Mouse (Mus musculus) megakaryocyte, embryonic 14.5 days (primary cell): ENCODE measurements around the gene Tmem150a. TPM values are rescaled to one million over a fixed set of nuclear protein-coding genes. Genes with fewer than 3 reads are reported as not detected.

Experiments used
- H3K27me3 ChIP-seq: replicated peaks from 2 replicates; pipeline ENCODE3; 2012; ENCODE audit warnings: inconsistent platforms
- H3K36me3 ChIP-seq: replicated peaks from 2 replicates; pipeline ENCODE3; 2012; ENCODE audit warnings: low read length, inconsistent platforms, mixed read lengths
- H3K4me1 ChIP-seq: 2 replicates; pipeline ENCODE4 v1.6.1; 2012; ENCODE audit warnings: inconsistent platforms
- H3K4me3 ChIP-seq: replicated peaks from 2 replicates; pipeline ENCODE3; 2012; ENCODE audit warnings: moderate library complexity, mild to moderate bottlenecking, inconsistent platforms
- H3K9me3 ChIP-seq: 2 replicates; pipeline ENCODE4 v1.6.1; 2012; ENCODE audit warnings: inconsistent platforms
- FLI1 ChIP-seq: IDR thresholded peaks from 2 replicates; pipeline ENCODE4 v1.6.1; 2012; ENCODE audit warnings: low read length, inconsistent platforms, mixed read lengths
- GATA1 ChIP-seq: IDR thresholded peaks from 3 replicates; pipeline ENCODE4 v1.6.1; 2012; ENCODE audit warnings: mixed read lengths, low read length, inconsistent platforms, borderline replicate concordance
- polyA plus RNA-seq: library from polyadenylated mRNA; stranded (reverse); fragments of >175 nt; gene quantifications from 2 replicates; pipeline ENCODE4 v1.2.3, GENCODE M21; 2012; ENCODE audit warnings: low replicate concordance; ENCODE audit not compliant: insufficient read depth

The Tmem150a gene
- polyA plus RNA-seq, 1 experiment = 48.1 TPM

GRCm38 (mm10) chr6:72326274-72326673 is 29.0 kb upstream of the Tmem150a start:
- H3K27me3 ChIP-seq = no peaks in the 10 kb centered on the region
- H3K4me1 ChIP-seq = peaks cover 83% of the 10 kb centered on the region
- H3K4me3 ChIP-seq = no peak overlapping the region
- TF ChIP-seq GATA1 (no peak), FLI1 (no peak)
- peaks cover 97% of the 10 kb centered on the region for H3K36me3 ChIP-seq
- H3K9me3 ChIP-seq = no peaks in the 10 kb centered on the region

DNA sequence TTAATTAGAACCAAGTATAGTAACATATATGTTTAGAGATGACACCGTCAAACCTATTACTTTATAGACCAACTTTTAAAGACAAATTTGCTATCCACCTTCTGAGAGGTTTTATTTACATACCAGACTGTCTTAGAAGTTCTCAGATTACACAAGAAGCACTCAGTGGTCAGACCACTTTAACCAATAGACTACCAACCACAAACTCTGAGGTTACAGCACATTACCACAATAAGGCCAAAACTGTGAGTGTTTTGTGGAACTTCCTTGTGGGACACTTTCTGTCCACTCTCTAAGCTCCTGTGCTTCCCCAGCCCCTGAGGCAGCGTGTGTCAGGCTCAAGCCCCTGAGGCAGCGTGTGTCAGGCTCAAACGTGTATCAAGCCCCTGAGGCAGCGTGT is 26.2 kb upstream of the Tmem150a start:
- H3K27me3 ChIP-seq = no peaks in the 10 kb centered on the region
- no peak overlapping the region for H3K4me3 ChIP-seq
- TF ChIP-seq FLI1 = no peak
- TF ChIP-seq GATA1 = no peak
- peaks cover 85% of the 10 kb centered on the region for H3K4me1 ChIP-seq
- peaks cover 97% of the 10 kb centered on the region for H3K36me3 ChIP-seq
- no peaks in the 10 kb centered on the region for H3K9me3 ChIP-seq

DNA sequence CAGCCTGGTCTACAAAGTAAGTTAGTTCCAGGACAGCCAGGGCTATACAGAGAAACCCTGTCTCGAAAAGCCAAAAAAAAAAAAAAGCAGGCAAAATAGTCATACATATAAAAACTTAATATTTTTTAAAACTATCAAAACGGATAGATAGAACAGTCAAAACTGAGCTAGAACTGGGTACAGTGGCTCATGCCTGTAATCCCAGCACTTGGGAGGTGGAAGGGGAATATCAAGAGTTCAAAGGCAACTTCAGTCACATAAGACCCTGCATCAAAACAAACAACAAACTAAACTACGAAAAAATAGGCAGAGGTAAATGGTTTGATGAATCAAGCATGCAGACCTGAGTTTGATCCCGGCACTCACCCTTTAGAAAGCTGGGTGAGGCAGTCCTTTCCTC is 25.1 kb upstream of the Tmem150a start:
- no peak for TF ChIP-seq GATA1
- no peak for TF ChIP-seq FLI1
- Histone ChIP-seq H3K4me1 (peaks cover 88% of the 10 kb centered on the region), H3K36me3 (peaks cover 97% of the 10 kb centered on the region), H3K9me3 (no peaks in the 10 kb centered on the region), H3K27me3 (no peaks in the 10 kb centered on the region), H3K4me3 (no peak overlapping the region)

- TF ChIP-seq GATA1 (no peak), FLI1 (no peak)
- no peaks in the 10 kb centered on the region for H3K27me3 ChIP-seq
- peak overlapping the region; percentile 73 for H3K4me3 ChIP-seq
- peaks cover 94% of the 10 kb centered on the region for H3K4me1 ChIP-seq
- H3K36me3 ChIP-seq = peaks cover 98% of the 10 kb centered on the region
- H3K9me3 ChIP-seq = no peaks in the 10 kb centered on the region
Measured at GRCm38 (mm10) chr6:72333111-72333510, 22.1 kb upstream of the Tmem150a start.

- Histone ChIP-seq H3K9me3 (no peaks in the 10 kb centered on the region), H3K4me1 (peaks cover 74% of the 10 kb centered on the region), H3K4me3 (peak overlapping the region; percentile 38), H3K36me3 (peaks cover 71% of the 10 kb centered on the region), H3K27me3 (no peaks in the 10 kb centered on the region)
- TF ChIP-seq FLI1 (no peak), GATA1 (no peak)
Measured at GRCm38 (mm10) chr6:72340481-72340880, 14.8 kb upstream of the Tmem150a start.

- H3K9me3 ChIP-seq = no peaks in the 10 kb centered on the region
- H3K4me3 ChIP-seq = peak overlapping the region; percentile 97
- H3K4me1 ChIP-seq = peaks cover 72% of the 10 kb centered on the region
- peaks cover 46% of the 10 kb centered on the region for H3K36me3 ChIP-seq
- no peak for TF ChIP-seq GATA1
- TF ChIP-seq FLI1 = no peak
- H3K27me3 ChIP-seq = no peaks in the 10 kb centered on the region
Measured at GRCm38 (mm10) chr6:72344396-72345073, 10.7 kb upstream of the Tmem150a start.

DNA sequence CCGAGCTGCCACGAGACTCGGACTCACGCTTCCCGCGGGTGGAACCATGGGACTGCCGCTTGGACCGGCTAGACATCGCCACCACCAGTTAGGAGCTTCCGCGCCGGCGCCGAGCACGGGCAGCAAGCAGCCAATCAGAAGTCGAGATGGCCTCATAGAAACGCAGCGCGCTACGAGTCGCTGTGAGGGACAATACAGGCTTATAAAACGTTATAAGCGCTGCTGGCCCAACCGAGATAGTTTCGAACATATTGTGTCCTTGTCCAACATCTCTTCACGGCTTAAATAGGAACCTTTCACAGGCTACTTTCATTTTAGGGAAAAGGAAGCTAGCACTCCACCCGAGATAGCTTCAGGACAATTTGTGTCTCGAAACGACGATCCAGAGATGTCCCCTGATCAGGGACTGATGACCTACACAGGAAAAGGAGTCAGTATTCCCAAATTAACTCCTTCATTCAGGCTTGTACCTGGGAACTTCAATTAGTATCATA is 10.1 kb upstream of the Tmem150a start, which contains the start of gene Usp39:
Gene Usp39 (minus strand): TSS at position 111 of the 494 bp plus-strand sequence.
- TF ChIP-seq GATA1 (no peak), FLI1 (no peak)
- Histone ChIP-seq H3K27me3 (no peaks in the 10 kb centered on the region), H3K9me3 (no peaks in the 10 kb centered on the region), H3K36me3 (peaks cover 46% of the 10 kb centered on the region), H3K4me3 (peak within 1 kb of the TSS; percentile 97), H3K4me1 (peaks cover 72% of the 10 kb centered on the region)

DNA sequence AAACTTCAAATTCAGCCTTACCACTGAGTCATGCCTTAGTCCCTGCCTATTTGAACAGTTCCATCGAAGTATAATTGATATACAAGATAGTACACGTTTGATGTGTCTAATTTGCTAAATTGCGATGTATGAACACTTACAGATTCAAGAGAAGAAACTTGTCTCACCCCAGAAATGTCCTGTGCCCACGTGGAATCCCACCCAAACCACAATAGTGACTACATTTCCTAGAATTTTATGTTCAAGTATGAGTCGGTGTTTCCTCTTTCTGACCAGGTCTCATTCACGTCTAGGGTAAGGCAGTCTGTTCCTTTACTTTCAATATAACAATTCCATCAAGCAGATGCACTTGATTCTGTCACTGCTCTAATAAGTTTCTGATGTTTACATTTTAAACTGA is 9.6 kb upstream of the Tmem150a start:
- H3K27me3 ChIP-seq = no peaks in the 10 kb centered on the region
- peak overlapping the region; percentile 97 for H3K4me3 ChIP-seq
- peaks cover 72% of the 10 kb centered on the region for H3K4me1 ChIP-seq
- peaks cover 47% of the 10 kb centered on the region for H3K36me3 ChIP-seq
- TF ChIP-seq FLI1 = no peak
- TF ChIP-seq GATA1 = no peak
- no peaks in the 10 kb centered on the region for H3K9me3 ChIP-seq

- H3K9me3 ChIP-seq = no peaks in the 10 kb centered on the region
- no peaks in the 10 kb centered on the region for H3K27me3 ChIP-seq
- TF ChIP-seq FLI1 = no peak
- TF ChIP-seq GATA1 = no peak
- H3K4me1 ChIP-seq = peaks cover 72% of the 10 kb centered on the region
- H3K4me3 ChIP-seq = peak overlapping the region; percentile 97
- peaks cover 48% of the 10 kb centered on the region for H3K36me3 ChIP-seq
Measured at GRCm38 (mm10) chr6:72346261-72346660, 9.0 kb upstream of the Tmem150a start.

DNA sequence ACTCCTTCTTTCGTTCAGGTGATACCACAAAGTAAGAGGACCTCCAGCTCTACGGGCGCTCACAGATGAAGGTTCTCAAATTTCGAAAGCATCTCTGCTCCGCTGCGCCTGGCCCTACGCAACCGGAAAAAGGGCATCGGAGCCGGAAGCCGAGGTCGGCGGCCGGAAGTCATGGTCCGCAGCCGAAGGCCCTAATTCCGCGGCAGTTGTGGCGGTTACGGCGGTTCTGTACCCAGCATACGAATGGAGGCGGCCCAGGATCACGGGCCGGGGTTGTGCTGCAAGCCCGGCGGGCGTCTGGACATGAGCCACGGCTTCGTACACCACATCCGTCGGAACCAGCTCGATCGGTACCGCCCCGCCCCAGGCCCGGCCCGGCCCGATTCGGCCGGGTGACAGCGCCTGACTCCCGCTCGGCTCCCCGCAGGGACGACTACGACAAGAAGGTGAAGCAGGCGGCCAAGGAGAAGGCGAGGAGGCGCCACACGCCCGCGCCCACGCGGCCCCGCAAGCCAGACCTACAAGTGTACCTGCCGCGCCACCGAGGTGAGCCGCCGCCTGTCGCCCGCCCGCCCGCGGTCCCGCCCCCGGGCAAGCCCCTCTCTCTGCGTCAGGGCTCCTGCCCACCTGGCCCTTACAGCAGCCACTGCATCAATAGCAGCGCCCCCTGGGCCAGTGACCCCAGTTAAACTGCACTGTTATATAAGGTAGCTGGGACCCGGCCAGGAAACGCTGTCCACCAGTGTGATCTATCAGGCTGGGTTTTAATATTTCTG is 7.9 kb upstream of the Tmem150a start, which contains the start of gene 0610030E20Rik:
Gene 0610030E20Rik (plus strand): TSS at position 152 of the 776 bp plus-strand sequence.
- Histone ChIP-seq H3K36me3 (peaks cover 45% of the 10 kb centered on the region), H3K9me3 (no peaks in the 10 kb centered on the region), H3K4me3 (peak within 1 kb of the TSS; percentile 97), H3K27me3 (no peaks in the 10 kb centered on the region), H3K4me1 (peaks cover 70% of the 10 kb centered on the region)
- TF ChIP-seq FLI1 (peak; percentile 59; the same call in 1 of the 2 replicates), GATA1 (no peak)
